Mouse (Mus musculus): ENCODE data around the gene Pif1. TPM values are rescaled to one million over a fixed set of nuclear protein-coding genes. Genes with fewer than 3 reads are reported as not detected.

The Pif1 gene
- total RNA-seq, 2 experiments from 2014 or later, result 0.92 TPM; not detected in 1

DNA sequence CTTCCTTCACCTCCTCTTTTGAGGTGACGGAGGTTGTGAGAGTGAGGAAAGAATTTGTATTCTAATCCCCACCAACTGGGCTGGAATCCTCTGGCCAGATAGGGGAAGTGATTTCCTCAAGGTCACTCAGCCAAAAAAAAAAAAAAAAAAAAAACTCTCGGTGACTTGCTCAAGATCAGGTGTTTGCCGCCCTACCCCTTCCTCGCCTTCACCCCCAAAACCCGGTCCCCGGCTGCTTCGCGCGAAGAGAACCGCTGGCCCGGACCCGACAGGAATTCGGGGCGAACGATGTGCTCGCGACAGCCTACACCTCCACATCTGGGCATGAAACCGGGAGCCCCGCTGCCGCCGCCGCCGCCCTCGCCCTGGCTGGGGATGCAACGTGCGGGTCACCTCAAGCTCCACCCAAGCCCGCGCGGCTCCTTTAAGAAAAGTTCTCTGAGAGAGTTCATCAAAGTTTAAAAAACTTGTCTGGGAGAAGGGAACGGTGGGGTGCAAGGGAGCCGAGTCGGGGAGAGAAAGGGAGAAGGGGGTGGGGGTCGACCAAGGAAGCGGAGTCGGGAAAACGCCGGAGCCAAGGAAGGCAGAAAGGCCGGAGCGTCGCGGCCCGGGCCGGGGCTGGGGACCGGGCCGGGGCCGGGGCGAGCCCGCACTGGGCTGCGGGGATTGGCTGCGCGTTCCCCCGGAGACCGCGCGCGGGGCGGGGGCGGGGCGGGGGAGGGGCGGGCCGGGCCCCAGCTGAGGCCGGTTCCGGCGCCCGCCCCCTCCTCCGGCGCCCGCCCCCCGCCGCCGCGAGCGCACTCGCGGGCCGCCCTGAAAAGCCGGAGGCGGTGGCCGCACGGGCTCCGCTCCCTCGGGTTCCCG lies 43.0 kb downstream of the Pif1 start:
- peak; percentile 29 to 37 for DNase-seq
- intact Hi-C loops (cut with DNase I), result no loop called here

DNA sequence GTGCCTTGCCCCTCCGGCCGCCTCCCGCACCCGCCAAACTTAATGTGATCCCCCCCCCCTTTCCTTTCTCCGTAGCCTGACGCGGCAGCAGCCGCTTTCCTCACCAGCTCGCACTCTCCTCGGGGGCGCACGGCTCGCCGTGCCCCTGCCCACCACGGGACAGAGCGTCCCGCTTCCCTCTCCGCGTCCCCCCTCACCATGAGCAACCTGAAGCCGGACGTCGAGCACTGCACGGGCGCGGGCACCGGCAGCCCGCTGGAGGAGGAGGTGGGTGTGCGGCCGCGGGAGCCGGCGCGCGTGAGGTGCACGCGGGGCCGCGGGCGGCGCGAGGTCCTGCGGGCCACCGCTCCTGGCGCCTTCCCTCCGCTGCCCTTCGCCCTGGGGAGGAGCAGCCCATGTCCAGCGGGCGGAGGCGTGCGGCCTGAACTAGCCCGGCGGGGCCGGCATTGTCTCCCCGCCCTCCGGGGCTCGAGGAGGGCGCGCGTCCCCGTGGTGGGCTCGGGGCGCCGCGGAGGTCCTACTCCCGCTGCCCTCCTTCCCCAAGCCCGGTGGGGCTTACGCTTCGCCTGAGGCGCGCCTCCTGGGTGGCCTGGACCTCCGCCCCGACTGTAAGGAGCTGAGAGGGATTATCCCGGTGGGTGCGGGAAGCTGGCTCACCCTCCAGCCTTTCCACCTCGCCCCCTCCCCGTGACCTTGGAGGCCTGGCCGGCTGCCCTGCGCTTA lies 43.8 kb downstream of the Pif1 start:
- DNase-seq, result peak in 1 of 2 experiments; percentile 20
- intact Hi-C loops (cut with DNase I), result no loop called here

DNA sequence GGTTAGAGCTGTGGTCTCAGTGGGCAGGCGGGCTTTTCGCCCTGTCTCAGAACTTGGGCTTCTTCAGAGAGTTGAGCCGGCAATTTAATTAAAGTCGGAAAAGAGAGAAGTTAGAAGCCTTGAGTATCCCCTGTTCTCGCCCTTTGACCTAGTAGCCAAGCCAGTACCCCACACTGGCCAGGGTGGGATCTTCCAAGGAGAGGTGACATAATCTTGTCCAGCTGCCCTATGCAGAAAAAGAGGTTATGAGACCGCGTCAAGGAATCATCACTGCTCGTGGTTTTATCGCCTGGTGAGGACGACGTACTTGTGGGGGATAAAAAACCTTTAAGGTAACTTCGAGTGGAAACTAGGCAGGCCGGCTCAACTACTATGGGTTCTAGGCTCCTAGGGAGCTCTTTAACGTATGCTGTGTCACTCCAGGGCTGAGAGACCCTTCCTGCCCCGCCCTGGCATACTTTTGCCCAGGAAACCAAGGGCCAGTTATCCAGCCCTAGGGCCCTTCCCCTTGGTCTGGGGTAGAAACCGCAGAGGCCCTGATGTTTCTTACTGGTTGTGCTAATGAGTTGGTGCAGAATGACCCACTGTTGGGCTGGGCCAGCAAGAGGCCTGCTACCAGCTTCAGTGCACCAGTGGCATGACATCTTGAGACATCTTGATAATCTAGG lies 44.5 kb downstream of the Pif1 start:
- intact Hi-C loops (cut with DNase I), result no loop called here
- DNase-seq, result no peak

DNA sequence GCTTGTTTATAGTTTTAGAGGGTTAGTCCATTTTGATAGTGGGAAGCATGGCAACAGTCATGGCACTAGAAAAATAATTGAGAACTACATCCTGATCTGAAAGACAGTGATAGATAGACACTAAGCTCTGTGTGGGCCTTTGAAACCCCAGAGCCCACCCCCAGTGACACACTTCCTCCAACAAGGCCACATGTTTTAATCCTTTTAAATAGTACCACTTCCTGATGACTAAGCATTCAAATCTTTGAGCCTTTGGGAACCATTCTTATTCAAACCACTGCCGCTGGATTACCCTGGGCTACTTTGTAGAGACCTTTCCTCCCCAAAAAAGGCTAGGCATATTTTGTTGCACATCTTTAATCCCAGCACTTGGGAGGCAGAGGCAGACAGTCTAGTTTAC lies 48.8 kb downstream of the Pif1 start:
- no peak for DNase-seq
- intact Hi-C loops (cut with DNase I), result no loop called here

DNA sequence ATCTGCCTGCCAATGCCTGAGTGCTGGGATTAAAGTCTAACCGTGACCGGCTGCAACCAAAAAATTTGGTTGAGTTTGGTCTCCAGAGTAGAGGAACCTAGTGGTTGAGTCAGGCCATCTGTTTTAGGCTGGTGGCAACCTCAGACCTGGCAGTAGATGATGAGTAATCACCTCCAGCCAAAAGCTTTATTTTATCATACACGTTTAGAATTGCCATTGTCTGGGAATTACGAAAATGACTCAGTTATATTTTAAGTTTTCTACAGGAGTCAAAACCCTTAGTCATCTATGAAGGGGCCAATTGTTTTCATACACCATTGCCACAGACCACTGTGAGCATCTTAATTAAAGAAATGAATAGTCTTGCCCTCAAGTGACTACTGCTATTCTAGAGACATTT lies 50.0 kb downstream of the Pif1 start:
- no peak for DNase-seq
- intact Hi-C loops (cut with DNase I), result no loop called here

DNA sequence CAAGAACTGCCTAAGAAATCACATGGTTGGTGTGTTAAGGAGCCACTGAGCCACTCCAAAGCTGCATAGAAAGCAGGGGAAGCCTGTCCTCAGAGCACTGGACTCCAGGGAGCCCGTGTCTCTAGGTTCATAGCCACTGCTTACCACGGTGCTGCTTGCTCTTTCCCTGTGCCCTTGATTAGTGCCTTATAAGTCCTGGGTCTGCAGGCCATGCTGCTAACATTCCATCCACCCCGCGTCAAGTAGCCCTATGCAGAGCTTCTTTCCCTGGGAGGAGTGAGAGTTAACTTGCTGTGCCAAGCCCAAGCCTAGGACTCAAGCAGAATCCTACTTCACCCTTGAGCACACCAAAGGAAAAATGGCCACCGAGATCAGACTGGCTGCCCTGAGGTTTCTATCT lies 52.1 kb downstream of the Pif1 start:
- no peak for DNase-seq
- intact Hi-C loops (cut with DNase I), result no loop called here

DNA sequence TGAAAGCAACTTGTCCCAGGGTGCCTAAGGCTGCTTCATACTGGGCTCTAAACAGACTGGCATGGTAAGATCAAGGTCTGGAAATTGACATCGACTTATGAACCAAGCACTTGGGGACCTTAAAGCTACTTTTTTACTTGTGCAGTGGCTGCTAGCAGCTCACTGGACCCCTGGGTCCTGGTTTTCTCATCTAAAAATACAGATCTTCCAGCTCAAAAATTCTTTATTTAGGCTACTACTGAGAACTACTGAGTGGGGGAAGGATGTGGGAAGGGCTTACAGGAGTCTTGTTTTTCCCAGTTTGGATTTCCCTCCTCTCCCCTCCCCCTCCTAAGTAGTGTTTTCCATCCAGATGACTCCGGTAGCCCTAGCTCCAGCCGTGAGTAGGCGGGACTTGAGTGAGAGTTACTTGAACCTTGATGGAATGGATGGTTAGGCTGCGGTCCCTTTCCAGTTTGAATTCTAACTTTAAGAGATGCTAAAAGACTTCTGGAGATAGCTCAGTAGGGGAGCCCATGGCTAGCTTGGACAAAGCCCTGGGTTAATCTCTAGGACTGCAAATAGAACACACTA lies 54.0 kb downstream of the Pif1 start:
- no peak for DNase-seq
- intact Hi-C loops (cut with DNase I), result no loop called here

DNA sequence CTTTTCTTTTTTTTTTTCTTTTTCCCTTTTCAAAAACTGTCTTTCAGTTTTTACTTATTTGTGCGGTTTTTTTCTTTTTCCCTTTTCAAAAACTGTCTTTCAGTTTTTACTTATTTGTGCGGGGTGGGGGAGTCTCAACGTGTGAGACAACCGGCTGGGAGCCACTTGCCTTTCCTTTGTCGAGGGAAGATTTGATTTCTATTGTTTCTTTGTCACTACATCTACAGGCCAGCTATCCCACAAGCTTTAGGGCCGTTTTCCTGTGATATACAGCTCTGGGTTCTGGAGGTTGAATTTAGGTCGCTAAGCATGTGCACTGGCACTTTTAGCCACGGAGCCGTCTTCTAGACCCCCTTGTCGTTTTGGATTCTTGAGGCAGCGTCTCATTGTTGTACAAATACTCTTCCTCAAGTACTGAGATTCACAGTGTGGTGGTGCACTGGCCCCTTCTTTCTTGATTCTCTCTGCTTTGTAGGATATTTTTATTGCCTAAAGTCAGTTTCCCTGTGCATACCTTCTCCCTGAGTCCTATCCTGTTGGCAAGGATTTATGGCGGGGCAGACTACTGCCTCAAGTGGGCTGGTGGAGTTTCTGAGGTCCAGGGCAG lies 54.6 kb downstream of the Pif1 start:
- intact Hi-C loops (cut with DNase I), result no loop called here
- DNase-seq, result no peak

DNA sequence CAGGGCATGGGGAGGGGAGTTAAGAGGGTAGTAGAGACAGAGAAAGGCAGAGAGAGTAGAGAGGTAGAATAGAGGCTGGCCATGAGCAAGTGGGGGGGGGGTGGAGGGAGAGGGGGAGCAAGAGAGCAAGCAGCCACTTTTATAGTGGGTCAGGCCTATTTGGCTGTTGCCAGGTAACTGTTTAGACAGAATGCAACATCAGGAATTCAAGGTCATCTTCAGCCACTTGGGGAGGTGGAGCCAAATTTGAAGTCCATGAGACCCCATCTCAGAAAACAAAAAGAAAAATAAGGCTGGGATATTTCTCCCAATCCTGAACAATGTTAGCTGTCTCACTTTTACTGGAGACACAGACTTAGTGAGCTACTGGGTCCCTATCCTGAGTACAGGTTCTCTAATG lies 55.6 kb downstream of the Pif1 start:
- intact Hi-C loops (cut with DNase I), result no loop called here
- no peak for DNase-seq

DNA sequence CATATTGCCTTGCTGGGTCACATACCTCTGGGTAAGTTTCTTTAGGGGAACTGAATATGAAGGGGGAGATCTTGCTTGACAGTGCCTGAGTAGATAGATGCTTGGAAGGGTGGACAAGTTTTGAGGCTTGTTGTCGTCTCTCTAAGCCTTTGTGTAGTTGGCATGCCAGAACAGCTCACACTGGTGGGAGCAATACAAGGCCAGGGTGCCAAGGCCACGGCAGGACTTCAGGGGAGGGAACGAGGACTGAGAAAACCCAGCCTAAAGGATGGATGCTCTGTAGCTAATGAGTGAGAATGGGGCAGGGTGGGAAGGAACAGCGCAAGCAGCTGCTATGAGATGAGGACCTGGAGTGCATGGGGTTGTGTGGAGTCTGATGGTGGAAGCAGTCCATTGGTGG lies 58.0 kb downstream of the Pif1 start:
- intact Hi-C loops (cut with DNase I), result no loop called here
- DNase-seq, result no peak

Other genes with a start within 250 kb of the Pif1 start
- 10 to 100 TPM; 10.3 to 12.6 TPM for gene Pdcd7, start 241.1 kb upstream of the Pif1 start, total RNA-seq (2021)
- gene Ubap1l, start 226.1 kb upstream of the Pif1 start, total RNA-seq (2021), result under 1 TPM in 1 of 2 experiments, not detected in 1; 0.56 TPM
- gene Kbtbd13, start 195.5 kb upstream of the Pif1 start, total RNA-seq (2021), result 1 to 10 TPM; 6.7 to 8.9 TPM
- gene Rasl12, start 188.7 kb upstream of the Pif1 start, total RNA-seq (2021), result 1 to 10 TPM; 3.2 to 3.8 TPM
- gene Slc51b, start 164.2 kb upstream of the Pif1 start, total RNA-seq (2021), result not detected
- 1 to 10 TPM; 4.3 to 4.7 TPM for gene Mtfmt, start 151.4 kb upstream of the Pif1 start, total RNA-seq (2021)
- 1 to 10 TPM; 7.9 to 8.8 TPM for gene Spg21, start 126.2 kb upstream of the Pif1 start, total RNA-seq (2021)
- gene Ankdd1a, start 67.0 kb upstream of the Pif1 start, total RNA-seq (2021), result not detected
- 1 to 10 TPM; 5.2 to 5.9 TPM for gene Plekho2, start 7.1 kb upstream of the Pif1 start, total RNA-seq (2021)
- gene Rbpms2, start 42.5 kb downstream of the Pif1 start, total RNA-seq (2021), result 1 to 10 TPM; 1.7 to 1.9 TPM
- gene Oaz2, start 80.8 kb downstream of the Pif1 start, total RNA-seq (2021), result 100 to 1,000 TPM; 217 to 221 TPM
- 10 to 100 TPM; 16.3 to 17.8 TPM for gene Zfp609, start 240.4 kb downstream of the Pif1 start, total RNA-seq (2021)